Mouse (Mus musculus): ENCODE results near the gene Papolb. TPM values are rescaled to one million over a fixed set of nuclear protein-coding genes. Genes with fewer than 3 reads are reported as not detected.

Papolb gene
- not detected in 2 replicates for total RNA-seq (2014; fragmentation: Nextera tagmentation)
- not detected in 2 replicates for total RNA-seq (2017)

DNA sequence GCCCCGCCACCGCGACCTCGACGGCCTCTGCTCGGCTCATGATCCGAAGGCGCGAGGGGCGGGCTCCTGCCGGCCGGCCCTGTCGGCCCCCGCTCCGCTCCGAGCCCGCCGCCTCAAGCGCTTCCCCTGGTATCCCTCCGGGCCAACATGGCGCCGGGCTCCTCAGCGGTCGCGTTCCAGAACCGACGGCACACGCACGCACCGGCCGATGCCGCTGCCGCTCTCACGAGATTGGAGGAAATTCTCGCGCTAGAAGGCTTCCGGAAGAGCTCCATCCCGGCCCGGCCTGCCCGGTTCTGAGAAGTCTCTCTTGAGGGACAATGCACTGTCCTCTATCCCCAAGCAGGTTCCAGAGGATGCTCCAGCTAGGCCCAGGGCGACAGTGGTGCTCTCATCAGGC, at the start of gene Papolb:
Gene Papolb, minus strand, starts transcription at position 162 of the 400 bp plus-strand sequence.
- ATAC-seq (replicated peaks; ENCODE audit: low FRiP score, low TSS enrichment, poor library complexity, severe bottlenecking) = no peak

DNA sequence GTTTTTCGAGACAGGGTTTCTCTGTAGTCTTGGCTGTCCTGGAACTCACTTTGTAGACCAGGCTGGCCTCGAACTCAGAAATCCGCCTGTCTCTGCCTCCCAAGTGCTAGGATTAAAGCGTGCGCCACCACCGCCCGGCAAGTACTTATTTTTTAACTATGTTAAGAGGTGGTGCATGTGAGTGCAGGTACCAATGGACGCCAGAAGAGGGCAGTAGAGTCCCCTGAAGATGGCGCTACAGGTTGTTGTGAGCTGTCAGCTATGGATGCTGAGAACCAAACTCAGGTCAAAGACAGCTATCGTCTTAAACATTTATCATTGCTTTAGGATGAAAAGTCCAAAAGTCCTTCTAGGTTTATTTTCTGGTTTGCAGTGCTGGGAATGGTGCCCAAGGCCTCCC, 48.3 kb upstream of the Papolb start:
- no peak for ATAC-seq (replicated peaks; ENCODE audit: low FRiP score, low TSS enrichment, poor library complexity, severe bottlenecking)

DNA sequence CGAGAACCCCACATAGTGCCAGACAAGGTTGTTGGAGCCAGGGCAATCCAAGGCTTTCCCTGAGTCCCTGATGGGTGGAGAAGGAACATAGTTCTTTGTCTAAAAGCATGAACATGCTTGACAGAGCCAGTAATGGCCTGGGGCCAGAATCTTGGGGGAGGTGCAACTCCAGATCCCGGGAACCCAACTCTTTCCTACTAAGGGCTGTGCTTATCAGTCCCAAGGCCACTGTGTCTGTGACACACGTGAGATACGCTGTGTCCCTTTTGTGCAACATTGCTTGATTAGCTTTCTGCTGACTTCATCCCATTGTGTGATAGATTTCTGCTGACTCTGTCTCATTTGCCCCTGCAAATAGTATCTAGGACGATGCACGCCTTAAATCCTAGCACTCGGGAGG, 47.0 kb upstream of the Papolb start:
- ATAC-seq (replicated peaks; ENCODE audit: low FRiP score, low TSS enrichment, poor library complexity, severe bottlenecking) = no peak

DNA sequence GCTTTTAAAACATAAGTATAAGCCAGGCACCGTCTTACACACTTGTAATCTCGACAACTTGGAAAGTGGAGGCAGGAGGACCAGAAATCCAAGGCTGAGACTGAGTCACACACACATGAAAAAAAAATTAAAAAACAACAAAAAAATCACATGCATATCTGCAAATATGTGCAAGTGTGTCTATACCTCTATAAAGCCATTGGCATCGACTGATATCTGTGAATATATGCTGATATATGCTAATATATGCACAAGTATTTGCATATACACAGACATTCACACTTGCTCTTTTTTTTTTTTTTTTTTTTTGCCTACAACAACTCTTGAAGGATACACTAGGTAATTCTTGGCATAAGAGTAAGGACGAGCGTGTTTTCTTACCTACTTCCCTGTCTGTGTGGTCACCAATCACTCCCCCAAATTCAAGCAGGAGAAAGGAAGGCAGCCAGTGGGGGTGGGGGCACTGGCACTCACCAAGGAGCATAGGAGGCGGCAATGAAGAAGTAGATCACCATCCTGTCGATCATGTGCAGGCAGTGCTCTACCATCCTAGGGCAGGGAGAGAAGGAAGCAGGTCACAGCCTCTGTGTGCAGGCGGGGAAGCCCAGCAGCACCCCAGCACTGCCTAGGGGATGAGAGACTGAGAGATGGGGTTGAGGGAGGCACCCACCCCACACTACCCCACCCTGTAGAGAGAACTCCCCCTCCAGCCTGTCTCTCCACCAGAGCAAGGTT, 44.6 kb upstream of the Papolb start:
- ATAC-seq (replicated peaks; ENCODE audit: low FRiP score, low TSS enrichment, poor library complexity, severe bottlenecking) = no peak

DNA sequence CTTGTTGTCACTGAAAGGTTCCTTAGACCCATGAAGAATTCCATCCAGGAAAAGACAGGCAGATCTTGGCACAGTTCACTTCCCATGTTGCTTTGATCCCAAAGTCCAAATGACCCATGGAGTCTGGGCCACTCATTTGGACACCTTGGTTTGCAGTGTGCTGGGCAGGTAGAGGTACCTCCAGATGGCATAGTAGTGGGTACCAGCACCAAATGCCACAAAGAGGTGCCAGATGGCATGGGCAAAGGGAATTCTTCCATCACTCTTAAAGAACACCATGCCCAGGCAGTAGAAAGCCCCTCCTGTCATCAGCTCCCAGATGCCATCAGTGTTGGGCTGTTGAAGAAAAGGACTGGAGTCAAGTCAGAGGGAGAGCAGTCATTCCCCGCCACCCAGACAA, 34.7 kb upstream of the Papolb start:
- no peak for ATAC-seq (replicated peaks; ENCODE audit: low FRiP score, low TSS enrichment, poor library complexity, severe bottlenecking)

DNA sequence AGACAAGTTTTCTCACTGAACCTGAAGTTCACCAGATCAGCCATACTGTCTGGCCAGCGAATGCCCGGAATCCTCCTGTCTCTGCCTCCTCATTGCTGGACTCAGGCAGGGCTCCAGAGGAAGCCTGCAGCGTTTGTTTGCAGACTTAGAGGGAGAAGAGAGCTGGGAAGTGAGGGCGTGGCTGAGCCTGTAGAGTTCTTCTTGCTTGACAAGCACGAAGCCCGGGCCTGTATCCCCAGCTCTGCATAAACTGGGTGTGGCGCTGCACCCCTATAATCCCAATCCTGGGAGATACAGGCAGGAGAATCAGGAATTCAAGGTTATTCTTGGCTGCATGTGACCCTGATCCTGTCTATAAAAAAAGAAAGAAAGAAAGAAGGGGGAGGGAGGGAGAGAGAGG, 30.4 kb upstream of the Papolb start:
- no peak for ATAC-seq (replicated peaks; ENCODE audit: low FRiP score, low TSS enrichment, poor library complexity, severe bottlenecking)

DNA sequence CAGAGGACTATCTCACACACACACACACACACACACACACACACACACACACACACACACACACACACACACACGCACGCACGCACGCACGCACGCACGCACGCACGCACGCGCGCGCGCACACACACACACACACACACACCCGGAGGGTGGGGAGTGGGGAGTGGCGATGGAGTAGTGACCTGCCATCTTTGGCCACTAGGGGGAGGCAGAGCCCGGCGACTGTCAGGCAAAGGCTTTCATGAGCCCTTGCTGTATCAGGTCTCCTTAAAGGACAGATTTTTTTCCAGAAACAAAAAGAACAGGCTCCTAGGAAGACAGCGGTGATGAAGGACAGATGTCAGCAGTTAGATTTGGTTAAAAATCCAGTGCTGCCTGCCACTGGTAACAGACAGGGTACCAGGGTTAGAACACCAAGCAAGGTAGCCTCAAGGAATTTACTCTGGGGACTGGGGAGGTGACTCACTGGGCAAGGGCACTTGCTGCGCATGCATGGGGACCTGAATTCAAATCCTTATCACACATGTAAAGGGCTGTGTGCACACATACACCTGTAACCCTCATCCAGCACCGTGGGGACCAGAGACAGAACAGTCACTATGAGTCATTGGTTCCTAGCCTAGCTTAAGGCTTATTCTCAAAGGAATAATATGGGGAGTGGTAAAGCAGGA, 27.7 kb upstream of the Papolb start:
- peak; percentile 87 for ATAC-seq (replicated peaks; ENCODE audit: low FRiP score, low TSS enrichment, poor library complexity, severe bottlenecking)

DNA sequence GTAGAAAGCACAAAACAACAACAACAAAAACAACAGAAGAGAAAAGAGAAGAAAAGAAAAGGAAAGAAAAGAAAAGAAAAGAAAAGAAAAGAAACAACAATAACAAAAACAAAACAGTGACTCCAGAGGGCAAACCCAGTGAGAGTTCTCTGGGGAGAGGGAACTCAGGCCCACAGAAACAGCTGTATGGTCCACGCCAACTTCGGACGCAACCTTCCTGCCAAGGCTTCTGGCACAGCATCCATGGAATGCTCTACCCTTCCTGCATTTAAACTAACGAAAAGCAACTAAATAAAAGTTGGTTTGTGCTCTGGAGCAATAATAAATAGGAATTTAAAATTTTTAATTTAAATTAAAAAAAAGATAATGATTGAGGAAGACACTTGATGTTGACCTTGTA, 26.8 kb upstream of the Papolb start:
- ATAC-seq (replicated peaks; ENCODE audit: low FRiP score, low TSS enrichment, poor library complexity, severe bottlenecking) = no peak

DNA sequence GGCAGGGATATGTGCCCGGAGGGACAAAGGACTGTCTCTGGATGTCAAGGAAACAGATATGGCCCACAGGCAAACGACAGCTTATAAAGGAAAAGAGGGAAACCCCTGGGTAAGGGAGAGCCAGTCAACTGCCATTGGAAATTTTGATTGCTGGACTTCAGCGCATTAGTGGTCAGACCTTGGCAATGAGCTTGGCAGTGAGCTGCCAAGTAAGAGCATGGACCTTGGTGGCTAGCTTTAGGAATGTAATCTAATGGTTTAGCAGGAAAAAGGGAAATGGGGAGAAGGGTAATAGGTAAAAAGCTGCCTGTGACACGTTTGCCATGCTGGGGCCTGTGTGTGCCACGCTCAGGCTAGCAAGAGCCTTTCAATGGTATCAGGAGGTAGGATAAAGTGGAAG, 26.0 kb upstream of the Papolb start:
- no peak for ATAC-seq (replicated peaks; ENCODE audit: low FRiP score, low TSS enrichment, poor library complexity, severe bottlenecking)

DNA sequence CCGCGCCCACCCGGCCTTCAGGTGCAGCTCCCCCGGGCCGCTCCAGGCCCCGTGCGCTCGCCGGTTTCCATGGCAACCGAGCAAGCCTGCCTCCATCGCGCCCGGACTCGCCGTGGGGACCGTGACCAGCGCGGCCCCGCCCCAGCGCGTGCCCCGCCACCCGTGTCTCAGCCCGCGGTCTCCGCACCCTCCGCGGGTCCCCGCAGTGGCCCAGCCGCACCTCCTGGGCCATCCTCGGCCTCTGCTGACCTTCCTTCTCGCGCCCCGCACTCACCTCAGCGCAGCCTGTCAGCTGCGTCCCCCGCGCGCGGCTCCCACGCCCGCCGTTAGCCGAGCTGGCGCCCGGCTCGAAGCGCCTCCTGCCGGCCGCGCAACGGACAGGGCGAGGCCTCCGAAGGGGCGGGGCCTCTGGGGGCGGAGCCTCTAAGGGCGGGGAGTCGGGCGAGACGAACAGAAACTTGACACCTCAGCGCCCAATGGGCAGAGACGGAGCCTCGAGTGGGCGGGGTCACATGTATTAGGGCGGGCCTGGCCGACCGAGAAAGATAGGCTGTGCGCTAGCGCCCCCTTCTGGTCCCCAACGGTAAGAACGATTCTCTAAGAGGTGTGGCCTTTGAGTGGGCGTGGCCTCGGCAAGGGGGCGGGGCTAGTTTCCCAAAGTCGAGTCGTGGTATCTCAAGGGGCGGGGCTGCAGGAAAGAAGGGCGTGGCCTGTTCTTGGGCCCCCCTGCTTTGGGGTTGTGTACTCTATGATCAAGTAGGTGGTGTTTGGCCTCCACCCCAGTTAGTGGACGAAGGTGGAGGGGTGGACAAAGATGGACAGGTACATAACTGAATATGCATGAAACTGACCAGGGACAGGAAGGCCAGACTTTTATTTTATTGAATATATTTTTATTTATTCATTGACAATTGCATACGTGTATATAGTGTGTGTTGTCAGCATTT, 21.1 kb upstream of the Papolb start, which contains the start of gene Radil:
Gene Radil, minus strand, starts transcription at position 393 of the 947 bp plus-strand sequence.
- peak; percentile 99 for ATAC-seq (replicated peaks; ENCODE audit: low FRiP score, low TSS enrichment, poor library complexity, severe bottlenecking)

DNA sequence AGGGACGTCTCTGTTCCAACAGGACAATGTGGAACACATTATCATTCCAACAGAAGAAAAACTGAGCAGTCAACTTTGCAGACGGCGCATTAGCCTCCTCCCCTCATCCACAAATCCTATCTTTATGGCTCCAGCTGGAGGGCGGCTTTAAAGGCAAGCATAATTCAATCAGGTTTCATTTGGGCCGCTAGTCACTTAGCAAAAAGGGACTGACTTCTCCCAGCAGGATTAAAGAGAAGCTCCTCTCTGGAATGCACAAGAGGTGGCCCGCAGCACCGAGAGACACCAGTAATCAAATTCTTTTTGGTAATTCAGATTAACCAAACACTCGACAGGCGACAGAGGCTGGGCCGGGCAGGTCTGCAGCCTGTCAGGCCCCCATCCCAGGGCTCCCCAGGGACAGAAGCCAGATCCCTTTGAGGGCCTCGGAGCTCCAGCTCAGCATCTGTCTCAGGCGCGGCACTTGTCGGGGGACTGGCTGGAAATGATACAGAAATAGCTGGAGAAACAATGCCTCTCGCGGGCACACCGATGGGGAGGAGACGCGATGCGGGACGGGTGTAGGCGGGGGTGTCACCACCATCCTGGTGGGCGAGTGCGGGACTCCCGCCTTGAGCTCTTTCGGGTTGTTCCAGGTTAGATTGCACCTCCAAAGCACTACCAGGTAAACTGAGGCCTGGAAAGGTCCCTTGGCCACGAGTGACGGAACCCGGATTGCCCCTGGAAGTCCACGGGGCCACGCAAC, 20.3 kb upstream of the Papolb start:
- 0 out of 2 replicates have a peak, but pooled peaks have one; percentile 13 for ATAC-seq (replicated peaks; ENCODE audit: low FRiP score, low TSS enrichment, poor library complexity, severe bottlenecking)

DNA sequence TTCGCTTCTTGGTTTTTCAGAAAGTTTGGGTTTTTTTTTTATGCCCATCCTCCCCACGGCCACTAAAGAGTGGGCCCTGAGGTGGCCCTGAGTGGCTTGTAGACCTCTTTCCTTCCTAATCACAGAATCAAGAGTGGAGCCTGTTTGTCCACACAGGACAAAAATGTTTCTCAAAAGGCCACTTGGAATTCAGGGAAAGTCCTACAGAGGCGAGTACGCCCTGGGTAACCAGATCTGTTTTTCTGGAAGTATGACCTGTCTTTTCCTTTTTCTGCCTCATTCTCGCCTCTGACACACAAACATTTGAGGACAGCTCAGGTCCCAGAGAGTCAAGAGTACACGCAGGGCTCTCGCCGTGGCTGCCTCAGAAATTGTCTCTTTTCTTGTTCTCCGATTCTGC, 19.6 kb upstream of the Papolb start:
- ATAC-seq (replicated peaks; ENCODE audit: low FRiP score, low TSS enrichment, poor library complexity, severe bottlenecking) = no peak

DNA sequence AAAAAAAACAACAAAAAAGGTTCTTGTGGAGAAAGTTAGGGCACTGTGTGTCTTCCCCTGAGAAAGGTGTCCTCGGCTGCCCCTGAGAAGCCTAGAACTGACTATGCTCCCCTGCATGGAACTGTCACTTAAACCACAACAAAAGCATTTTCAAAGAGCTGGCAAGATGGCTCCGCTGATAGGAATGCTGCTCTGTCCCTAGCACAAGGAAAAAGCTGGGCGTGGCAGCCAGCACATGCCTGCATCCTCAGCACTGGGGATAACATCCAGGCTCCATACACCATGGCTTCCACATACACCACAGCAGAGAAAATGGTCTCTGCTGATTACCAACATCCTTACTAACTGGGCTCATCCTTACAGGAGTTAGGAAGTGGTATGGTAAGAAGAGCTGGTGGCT, 17.2 kb upstream of the Papolb start:
- ATAC-seq (replicated peaks; ENCODE audit: low FRiP score, low TSS enrichment, poor library complexity, severe bottlenecking) = no peak

DNA sequence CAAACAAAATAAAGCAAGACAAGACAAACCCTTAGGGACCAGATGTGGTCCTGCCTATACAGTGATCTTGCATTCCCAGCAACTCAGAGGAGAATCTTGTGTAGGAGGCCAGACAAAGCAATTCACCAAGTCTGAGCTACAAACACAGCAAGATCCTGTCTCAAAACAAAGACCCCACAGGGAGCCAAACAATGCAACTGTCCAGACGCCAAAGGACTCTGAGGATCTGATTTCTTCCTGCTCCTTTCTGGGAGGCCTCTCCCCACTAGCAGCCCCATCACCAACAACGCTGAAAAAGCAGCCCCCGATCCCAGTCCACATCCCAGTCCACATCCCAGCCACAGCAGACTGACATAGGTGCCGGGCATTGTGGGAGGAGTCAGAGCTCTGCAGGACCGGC, 16.5 kb upstream of the Papolb start:
- no peak for ATAC-seq (replicated peaks; ENCODE audit: low FRiP score, low TSS enrichment, poor library complexity, severe bottlenecking)

DNA sequence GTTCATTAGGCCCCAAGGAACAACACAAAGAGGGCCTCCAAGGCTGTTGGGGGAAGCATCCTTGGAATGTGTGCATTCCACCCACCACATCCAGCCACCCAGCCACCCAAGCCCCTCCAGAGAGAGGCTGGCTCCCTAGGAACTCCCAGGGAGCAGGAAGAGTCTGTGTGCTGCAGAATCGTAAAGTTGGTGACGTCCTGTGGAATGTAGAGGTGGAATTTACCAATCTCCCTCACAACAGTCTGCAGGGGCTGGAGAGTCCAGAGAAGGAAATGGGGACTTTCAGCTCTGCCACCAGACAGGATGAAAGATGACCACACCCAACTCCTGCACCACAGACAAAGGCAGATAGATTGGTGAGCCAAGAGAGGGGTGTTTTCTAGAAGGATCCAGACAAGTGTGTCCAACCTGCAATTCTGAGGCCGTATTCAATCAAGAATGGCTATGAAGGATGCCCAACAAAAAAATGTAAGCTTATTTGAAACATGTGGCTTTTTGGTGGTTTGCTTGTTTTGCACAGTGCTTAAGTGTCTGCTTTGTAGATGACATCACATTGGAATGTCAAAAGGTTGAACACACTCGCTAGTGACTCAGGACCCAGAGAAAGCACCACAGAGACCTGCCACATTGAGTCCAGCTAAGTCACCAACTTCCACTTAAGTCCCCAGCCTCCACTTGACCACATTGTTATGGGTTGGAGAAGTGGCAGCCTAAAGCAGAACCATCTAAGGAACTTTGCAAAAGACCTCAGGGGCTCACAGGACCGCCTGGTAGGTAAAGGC, 15.3 kb upstream of the Papolb start:
- no peak for ATAC-seq (replicated peaks; ENCODE audit: low FRiP score, low TSS enrichment, poor library complexity, severe bottlenecking)

DNA sequence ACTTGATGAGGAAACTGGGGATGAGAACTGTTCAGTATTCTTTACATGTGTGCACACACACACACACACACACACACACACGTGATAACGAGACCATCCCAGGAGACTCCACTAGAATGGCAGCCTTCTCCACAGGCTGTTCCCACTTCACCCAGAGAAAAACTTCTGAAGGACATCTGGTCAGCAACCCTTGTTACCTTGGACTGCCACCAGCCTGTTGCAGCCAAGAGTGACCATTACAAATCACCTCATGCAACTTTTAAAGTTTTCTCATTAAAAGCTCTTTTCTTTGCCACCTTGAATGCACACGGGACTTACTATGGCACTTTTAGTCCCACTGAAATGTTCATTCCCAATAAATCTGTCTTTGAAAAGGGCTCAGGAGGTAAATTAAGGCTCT, 7.4 kb upstream of the Papolb start:
- ATAC-seq (replicated peaks; ENCODE audit: low FRiP score, low TSS enrichment, poor library complexity, severe bottlenecking) = no peak

DNA sequence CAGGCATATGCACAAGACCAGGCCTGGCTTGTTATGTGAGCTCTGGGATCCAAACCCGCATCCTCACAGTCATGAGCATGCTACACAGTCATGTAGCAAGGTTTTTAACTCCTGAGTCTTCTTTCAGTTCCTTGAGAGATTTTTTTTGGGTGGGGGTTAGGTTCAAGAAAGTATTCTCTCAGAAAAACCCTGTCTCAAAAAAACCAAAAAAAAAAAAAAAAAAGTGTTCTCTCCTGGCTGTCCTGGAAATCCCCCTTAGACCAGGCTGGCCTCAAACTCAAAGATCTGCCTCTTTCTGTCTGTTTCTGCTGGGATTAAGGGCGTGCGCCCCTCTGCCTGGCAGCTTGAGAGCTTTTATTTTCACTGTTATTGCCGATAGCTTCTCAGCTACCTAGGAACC, 5.5 kb upstream of the Papolb start:
- ATAC-seq (replicated peaks; ENCODE audit: low FRiP score, low TSS enrichment, poor library complexity, severe bottlenecking) = no peak

DNA sequence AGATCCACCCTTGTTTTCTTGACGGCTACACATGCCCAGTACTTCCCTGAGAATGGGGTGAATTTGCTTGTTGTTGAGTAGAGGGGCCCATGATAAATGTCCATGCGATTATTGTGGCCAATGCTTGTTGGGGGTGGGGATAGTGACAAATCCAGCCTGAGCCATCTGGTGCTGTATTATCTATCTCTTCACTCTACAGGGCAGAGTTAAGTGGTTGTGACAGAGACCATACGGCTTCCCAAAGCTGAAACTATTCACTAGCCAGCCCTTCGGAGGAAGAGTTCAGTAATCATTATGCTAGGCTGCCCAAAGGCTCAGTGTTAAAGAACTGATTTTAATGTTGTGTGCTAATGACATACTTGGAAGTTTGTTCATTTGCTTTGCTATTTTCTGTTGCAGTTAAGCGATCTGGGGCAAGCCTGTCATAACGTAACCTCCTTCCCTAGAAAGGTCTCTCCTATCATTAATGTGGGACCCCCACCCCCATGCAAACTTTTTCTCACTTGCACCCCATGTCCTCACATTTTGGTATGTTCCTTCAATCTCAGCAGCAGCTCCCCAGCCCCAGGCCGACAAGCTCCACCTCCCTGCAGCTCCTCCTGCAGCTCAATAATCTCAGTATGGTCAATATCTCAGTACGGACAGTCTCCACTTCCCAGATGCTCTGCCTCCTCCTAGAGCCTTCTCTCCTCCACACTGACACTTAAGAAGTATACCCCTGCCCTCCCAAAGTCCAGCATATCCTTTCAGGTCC, 5.0 kb downstream of the Papolb start:
- ATAC-seq (replicated peaks; ENCODE audit: low FRiP score, low TSS enrichment, poor library complexity, severe bottlenecking) = no peak

Measured in megakaryocyte-erythroid progenitor cell, adult 5-6 weeks (primary cell).